Mouse (Mus musculus): ENCODE measurements around the gene Prpf8. TPM values are rescaled to one million over a fixed set of nuclear protein-coding genes. Genes with fewer than 3 reads are reported as not detected.

Prpf8 gene
- polyA plus RNA-seq, 1 experiment from 2014 or later = 77.5 TPM

DNA sequence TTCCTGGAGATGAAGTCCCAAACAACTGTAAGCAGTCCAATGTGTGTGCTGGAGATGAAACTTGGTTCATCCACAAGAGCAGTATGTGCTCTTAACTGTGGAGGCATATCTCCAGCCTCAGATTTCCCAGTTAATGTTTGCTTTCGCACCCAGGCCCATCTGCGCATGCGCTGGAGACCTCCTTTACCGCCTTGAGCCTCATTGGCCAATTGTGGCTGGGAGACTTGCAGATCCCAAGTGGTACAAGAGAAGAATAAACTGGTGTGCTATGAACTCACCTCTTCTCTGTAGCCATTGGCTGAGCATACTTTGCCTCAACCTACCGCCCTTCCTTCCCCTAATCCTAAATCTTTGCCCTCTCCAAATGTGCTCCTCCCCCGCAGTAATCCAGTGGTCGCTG is 13.2 kb upstream of the Prpf8 start:
- H3K4me1 ChIP-seq = peaks cover 2% of the 10 kb centered on the region
- peaks cover 11% of the 10 kb centered on the region; the same call in 1 of the 2 replicates for H3K27me3 ChIP-seq (ENCODE audit: poor library complexity, severe bottlenecking)
- WGBS = 68% methylated on average over 7 of the region's 7 CpGs
- no peaks in the 10 kb centered on the region for H3K36me3 ChIP-seq (replicated peaks)
- no peaks in the 10 kb centered on the region for H3K9me3 ChIP-seq
- no peak for DNase-seq (ENCODE audit: extremely low spot score, low spot score)
- H3K4me3 ChIP-seq = no peak overlapping the region
- H3K27ac ChIP-seq = no peak overlapping the region

DNA sequence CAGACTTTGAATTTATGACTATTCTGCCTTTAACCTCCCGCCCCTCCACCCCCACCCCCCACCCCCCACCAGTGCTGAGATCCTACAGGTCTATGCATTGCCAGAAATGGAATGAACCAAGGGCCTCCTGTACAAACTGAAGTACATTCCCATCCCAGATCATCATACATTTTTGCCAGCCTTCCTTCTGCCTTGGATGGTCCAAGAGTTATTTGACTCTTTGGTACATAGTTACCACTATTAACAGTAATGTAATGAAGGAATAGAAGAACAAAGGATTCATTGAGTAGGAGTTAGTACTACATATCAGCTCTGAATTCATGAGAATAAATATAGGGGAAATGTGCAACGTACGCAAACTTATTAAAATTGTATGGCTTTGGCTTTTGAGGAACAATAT is 424 bp upstream of the Prpf8 start:
- Histone ChIP-seq H3K9me3 (no peaks in the 10 kb centered on the region), H3K36me3 (replicated peaks) (peaks cover 38% of the 10 kb centered on the region), H3K4me1 (peaks cover 18% of the 10 kb centered on the region), H3K27ac (peak overlapping the region; percentile 97), H3K27me3 (ENCODE audit: poor library complexity, severe bottlenecking) (0 out of 2 replicates have a peak, but pooled peaks cover 4% of the 10 kb centered on the region), H3K4me3 (peak overlapping the region; percentile 91)
- no peak for DNase-seq (ENCODE audit: extremely low spot score, low spot score)
- 27% methylated on average over 3 of the region's 3 CpGs for WGBS

DNA sequence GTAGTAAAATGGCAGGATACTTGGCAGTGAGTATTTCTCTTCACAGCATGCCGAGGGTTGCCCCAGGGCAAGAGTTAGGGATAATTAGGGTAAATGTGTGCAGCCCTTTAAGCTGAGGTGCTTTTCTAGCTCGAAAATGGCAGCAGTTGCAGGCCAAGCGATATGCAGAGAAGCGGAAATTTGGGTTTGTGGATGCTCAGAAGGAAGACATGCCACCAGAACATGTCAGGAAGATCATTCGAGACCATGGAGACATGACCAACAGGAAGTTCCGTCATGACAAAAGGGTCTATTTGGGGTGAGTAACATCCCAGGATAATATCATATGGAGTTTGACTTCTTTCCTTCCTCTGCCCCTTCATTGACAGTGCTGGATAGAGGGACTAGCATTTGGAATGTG is 880 bp downstream of the Prpf8 start:
- peak overlapping the region; percentile 91 for H3K4me3 ChIP-seq
- DNase-seq (ENCODE audit: extremely low spot score, low spot score) = no peak
- peak overlapping the region; percentile 97 for H3K27ac ChIP-seq
- H3K4me1 ChIP-seq = peaks cover 18% of the 10 kb centered on the region
- H3K36me3 ChIP-seq (replicated peaks) = peaks cover 51% of the 10 kb centered on the region
- WGBS = 44% methylated on average over 6 of the region's 6 CpGs
- H3K9me3 ChIP-seq = no peaks in the 10 kb centered on the region
- H3K27me3 ChIP-seq (ENCODE audit: poor library complexity, severe bottlenecking) = 0 out of 2 replicates have a peak, but pooled peaks cover 4% of the 10 kb centered on the region

- peaks cover 100% of the 10 kb centered on the region for H3K36me3 ChIP-seq (replicated peaks)
- H3K4me3 ChIP-seq = no peak overlapping the region
- WGBS = 94% methylated on average over 10 of the region's 10 CpGs
- DNase-seq (ENCODE audit: extremely low spot score, low spot score) = no peak
- no peaks in the 10 kb centered on the region for H3K4me1 ChIP-seq
- H3K27me3 ChIP-seq (ENCODE audit: poor library complexity, severe bottlenecking) = no peaks in the 10 kb centered on the region
- H3K27ac ChIP-seq = no peak overlapping the region
- H3K9me3 ChIP-seq = no peaks in the 10 kb centered on the region
Observed at GRCm38 (mm10) chr11:75494296-75495049, 7.9 kb downstream of the Prpf8 start.

DNA sequence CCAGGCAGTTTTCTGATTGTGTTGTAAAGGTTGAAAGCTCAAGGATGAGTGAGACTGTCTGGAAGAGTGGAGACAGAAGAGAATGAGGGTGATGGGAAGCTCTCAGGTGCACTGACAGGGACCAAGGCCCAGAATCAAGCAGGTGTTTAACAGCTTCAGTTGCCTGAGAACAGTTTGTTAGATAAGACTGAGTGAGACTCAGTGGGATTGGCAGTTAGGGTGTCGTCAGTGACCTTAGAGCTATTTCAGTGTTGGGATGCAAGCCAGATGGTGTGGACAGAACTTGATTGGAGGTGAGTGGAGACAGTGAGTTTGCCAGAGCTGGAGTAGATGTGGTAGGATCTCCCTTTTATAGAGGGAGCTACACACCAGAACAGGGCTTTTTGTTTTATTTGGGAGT is 11.5 kb downstream of the Prpf8 start:
- DNase-seq (ENCODE audit: extremely low spot score, low spot score) = no peak
- H3K4me3 ChIP-seq = no peak overlapping the region
- H3K4me1 ChIP-seq = no peaks in the 10 kb centered on the region
- WGBS = 83% methylated on average over 1 of the region's 1 CpGs
- no peak overlapping the region for H3K27ac ChIP-seq
- no peaks in the 10 kb centered on the region for H3K27me3 ChIP-seq (ENCODE audit: poor library complexity, severe bottlenecking)
- H3K9me3 ChIP-seq = no peaks in the 10 kb centered on the region
- peaks cover 100% of the 10 kb centered on the region for H3K36me3 ChIP-seq (replicated peaks)

DNA sequence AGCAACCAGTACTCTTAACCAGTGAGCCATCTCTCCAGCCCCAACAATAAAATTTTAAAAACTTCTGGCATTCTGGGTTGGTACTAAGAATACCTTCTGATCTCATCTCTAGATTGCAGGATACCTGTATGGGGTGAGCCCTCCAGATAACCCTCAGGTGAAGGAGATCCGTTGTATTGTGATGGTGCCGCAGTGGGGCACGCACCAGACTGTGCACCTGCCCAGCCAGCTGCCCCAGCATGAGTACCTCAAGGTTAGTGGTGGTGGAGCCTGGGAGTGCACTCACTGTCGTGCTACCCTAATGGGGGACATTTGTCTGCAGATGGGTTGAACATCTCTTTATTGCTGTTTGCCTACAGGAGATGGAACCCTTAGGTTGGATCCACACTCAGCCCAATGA is 21.5 kb downstream of the Prpf8 start:
- no peak overlapping the region for H3K4me3 ChIP-seq
- peaks cover 26% of the 10 kb centered on the region for H3K4me1 ChIP-seq
- DNase-seq (ENCODE audit: extremely low spot score, low spot score) = no peak
- H3K36me3 ChIP-seq (replicated peaks) = peaks cover 68% of the 10 kb centered on the region
- H3K27me3 ChIP-seq (ENCODE audit: poor library complexity, severe bottlenecking) = no peaks in the 10 kb centered on the region; the same call in 1 of the 2 replicates
- H3K27ac ChIP-seq = no peak overlapping the region
- no peaks in the 10 kb centered on the region for H3K9me3 ChIP-seq
- 96% methylated on average over 4 of the region's 4 CpGs for WGBS

DNA sequence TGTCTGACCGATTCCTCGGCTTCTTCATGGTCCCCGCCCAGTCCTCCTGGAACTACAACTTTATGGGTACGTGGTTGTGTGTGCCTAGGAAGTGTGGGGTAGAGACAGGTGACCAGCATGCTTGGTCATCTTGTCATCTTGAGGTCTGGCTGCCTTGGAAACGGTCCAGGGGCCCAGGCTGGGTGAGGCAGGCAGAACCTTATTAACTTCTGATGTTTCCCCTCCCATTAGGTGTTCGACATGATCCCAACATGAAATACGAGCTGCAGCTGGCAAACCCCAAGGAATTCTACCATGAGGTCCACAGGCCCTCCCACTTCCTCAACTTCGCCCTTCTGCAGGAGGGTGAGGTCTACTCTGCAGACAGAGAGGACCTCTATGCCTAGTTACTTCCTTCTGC is 22.3 kb downstream of the Prpf8 start:
- no peaks in the 10 kb centered on the region; the same call in 1 of the 2 replicates for H3K27me3 ChIP-seq (ENCODE audit: poor library complexity, severe bottlenecking)
- H3K4me1 ChIP-seq = peaks cover 29% of the 10 kb centered on the region
- DNase-seq (ENCODE audit: extremely low spot score, low spot score) = no peak
- no peaks in the 10 kb centered on the region for H3K9me3 ChIP-seq
- peaks cover 61% of the 10 kb centered on the region for H3K36me3 ChIP-seq (replicated peaks)
- no peak overlapping the region for H3K4me3 ChIP-seq
- WGBS = 80% methylated on average over 8 of the region's 8 CpGs
- no peak overlapping the region for H3K27ac ChIP-seq

DNA sequence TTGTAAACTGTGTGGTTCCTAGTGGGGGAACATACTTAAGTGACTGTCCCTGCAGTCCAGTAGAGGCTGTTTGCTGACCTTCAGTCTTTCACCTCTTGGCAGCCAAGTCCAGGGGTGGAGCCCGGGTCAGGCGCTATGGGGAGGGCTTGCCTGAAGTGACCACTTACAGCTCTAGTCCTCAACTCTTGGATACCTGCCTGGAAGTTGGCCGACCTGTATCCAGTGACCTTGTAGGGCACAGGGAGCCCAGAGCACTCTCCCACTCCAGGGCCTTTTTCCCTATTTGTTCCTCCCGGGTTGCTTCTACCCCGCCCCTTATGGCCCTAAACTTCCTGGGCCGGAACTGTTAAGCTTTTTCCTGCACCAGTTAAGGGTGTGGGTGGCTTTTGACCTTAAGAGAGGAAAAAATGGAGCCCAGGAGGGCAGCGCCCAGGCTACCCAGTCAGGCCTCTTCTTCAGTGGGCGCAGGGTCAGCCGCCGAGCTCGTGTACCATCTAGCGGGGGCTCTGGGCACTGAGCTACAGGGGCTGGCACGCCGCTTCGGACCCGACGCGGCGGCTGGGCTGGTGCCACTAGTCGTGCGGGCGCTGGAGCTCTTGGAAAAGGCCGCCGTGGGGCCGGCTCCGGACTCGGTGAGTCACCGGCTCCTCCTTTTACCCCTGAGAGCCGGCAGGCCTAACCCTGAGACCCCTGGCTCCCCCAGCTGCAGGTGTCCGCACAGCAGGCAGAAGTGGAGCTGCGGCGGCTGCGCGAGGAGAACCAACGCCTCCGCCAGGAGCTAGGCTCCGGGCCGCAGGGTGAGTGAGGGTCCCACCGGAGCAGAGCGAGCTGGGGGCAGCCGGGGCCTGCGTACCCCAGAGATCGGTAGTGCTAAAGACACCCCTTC is 23.4 kb downstream of the Prpf8 start, which contains the start of gene Rilp:
TSS of gene Rilp (plus strand) at position 354 of the 886 bp plus-strand sequence.
- WGBS = 3% methylated on average over 43 of the region's 43 CpGs
- Histone ChIP-seq H3K9me3 (no peaks in the 10 kb centered on the region), H3K4me3 (peak within 1 kb of the TSS; percentile 67), H3K27me3 (ENCODE audit: poor library complexity, severe bottlenecking) (no peaks in the 10 kb centered on the region; the same call in 1 of the 2 replicates), H3K36me3 (replicated peaks) (peaks cover 50% of the 10 kb centered on the region), H3K27ac (peak within 1 kb of the TSS; percentile 78), H3K4me1 (peaks cover 29% of the 10 kb centered on the region)
- DNase-seq (ENCODE audit: extremely low spot score, low spot score) = peak; percentile 27

GRCm38 (mm10) chr11:75510627-75510993 is 24.0 kb downstream of the Prpf8 start:
- Histone ChIP-seq H3K27ac (peak overlapping the region; percentile 78), H3K9me3 (no peaks in the 10 kb centered on the region), H3K36me3 (replicated peaks) (peaks cover 48% of the 10 kb centered on the region), H3K4me3 (peak overlapping the region; percentile 67), H3K27me3 (ENCODE audit: poor library complexity, severe bottlenecking) (no peaks in the 10 kb centered on the region; the same call in 1 of the 2 replicates), H3K4me1 (peaks cover 29% of the 10 kb centered on the region)
- 2% methylated on average over 24 of the region's 24 CpGs for WGBS
- peak; percentile 89 for DNase-seq (ENCODE audit: extremely low spot score, low spot score)

DNA sequence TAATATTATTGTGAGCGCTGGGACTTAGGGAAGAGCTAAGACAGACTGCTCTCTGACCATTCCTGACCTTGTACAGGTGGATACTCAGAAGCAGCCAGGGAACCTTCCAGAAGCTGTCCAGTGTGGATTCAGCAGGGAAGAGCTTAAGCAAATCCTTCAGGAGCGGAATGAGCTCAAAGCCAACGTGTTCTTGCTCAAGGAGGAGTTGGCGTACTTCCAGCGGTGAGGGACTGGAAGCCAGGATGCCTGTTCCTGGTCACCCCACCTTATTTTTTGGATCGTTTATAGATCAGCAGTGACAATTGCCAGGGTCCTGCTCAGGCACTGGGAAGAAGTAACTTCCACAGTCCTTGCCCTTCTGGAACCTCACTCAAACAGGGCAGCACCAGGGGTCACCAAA is 24.6 kb downstream of the Prpf8 start:
- WGBS = 92% methylated on average over 6 of the region's 6 CpGs

DNA sequence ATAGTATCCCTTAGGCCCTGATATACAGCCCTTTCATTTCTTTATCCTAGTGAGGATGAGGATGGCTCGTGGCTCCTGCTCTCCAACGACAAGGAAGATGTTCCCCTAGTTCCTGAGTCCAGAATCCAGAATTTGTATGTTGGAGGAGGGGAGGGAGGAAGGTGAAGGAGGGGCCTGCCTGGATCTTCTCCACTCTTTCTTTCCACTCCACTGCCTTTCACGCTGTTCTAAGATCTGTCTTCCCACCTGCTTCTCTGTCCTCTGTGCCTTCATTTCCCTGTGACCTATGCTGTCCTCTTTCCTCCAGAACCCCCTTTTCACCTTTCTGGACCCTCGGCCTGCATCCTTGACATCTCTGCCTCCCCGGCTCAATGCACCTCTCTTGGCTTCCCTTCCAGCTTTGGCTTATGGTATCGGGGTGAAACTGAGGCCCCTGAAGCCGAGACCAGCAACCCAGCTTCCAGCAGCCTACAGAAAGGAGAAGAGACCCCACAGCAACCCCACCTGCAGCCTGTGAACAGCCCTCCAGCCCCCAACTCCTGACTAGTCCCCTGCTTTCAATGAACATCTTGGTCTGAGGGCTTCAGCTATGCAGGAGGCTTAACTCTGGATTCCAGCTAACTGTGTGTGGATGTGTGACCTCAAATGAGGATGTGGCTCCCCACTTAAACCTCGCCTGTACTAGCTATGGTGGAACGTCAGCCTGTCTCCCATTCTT is 25.8 kb downstream of the Prpf8 start:
- DNase-seq (ENCODE audit: extremely low spot score, low spot score) = no peak
- Histone ChIP-seq H3K27me3 (ENCODE audit: poor library complexity, severe bottlenecking) (no peaks in the 10 kb centered on the region; the same call in 1 of the 2 replicates), H3K9me3 (no peaks in the 10 kb centered on the region), H3K4me1 (peaks cover 29% of the 10 kb centered on the region), H3K4me3 (no peak overlapping the region), H3K27ac (no peak overlapping the region), H3K36me3 (replicated peaks) (peaks cover 30% of the 10 kb centered on the region)
- WGBS = 78% methylated on average over 9 of the region's 9 CpGs

More for the DNA sequence above, 24.6 kb downstream of the Prpf8 start:
- Histone ChIP-seq H3K4me3 (no peak overlapping the region), H3K27ac (no peak overlapping the region), H3K36me3 (replicated peaks) (peaks cover 42% of the 10 kb centered on the region), H3K27me3 (ENCODE audit: poor library complexity, severe bottlenecking) (no peaks in the 10 kb centered on the region; the same call in 1 of the 2 replicates), H3K4me1 (peaks cover 29% of the 10 kb centered on the region), H3K9me3 (no peaks in the 10 kb centered on the region)
- DNase-seq (ENCODE audit: extremely low spot score, low spot score) = no peak

DNA sequence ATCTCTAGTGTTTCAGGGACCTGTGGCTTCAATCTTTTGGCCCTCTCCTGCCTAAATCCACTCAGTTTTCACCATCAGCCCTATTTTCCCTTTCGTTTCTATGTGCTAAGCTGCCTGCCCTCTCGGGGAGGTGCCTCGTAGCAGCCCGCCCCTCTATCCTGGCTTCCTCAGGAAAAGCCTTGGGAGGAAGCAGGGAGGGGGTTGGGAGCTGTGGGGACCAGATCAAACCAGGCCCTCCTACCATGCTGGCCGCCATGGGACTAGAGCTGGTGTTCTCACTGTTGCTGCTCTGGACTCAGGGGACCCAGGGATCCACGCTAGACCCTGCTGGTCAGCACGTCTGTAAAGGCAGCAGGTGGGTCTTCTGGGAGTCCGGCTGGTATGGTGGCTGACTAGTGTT is 26.7 kb downstream of the Prpf8 start, which contains the start of gene Scarf1:
TSS of gene Scarf1 (plus strand) at position 205 of the 400 bp plus-strand sequence.
- no peaks in the 10 kb centered on the region; the same call in 1 of the 2 replicates for H3K27me3 ChIP-seq (ENCODE audit: poor library complexity, severe bottlenecking)
- H3K4me1 ChIP-seq = peaks cover 29% of the 10 kb centered on the region
- H3K9me3 ChIP-seq = no peaks in the 10 kb centered on the region
- no peak for DNase-seq (ENCODE audit: extremely low spot score, low spot score)
- H3K4me3 ChIP-seq = peak within 1 kb of the TSS; percentile 23
- H3K36me3 ChIP-seq (replicated peaks) = peaks cover 21% of the 10 kb centered on the region
- H3K27ac ChIP-seq = peak within 1 kb of the TSS; percentile 54
- 58% methylated on average over 8 of the region's 8 CpGs for WGBS
